In genomic region chr15:26894031-26894655, GRCm38 (mm10) we compare ENCODE assay signal across 8 mouse cellular contexts. TPM values are rescaled to one million over a fixed set of nuclear protein-coding genes. Genes with fewer than 3 reads are reported as not detected.
DNase-seq lines count a peak whose midpoint lies in the region; ATAC-seq lines count a peak whose summit lies in the region.

No protein-coding gene starts in this region.

- peak overlapping the region; percentile 97 for H3K27ac ChIP-seq in embryonic facial prominence, embryonic 10.5 days (replicated peaks)
- peak overlapping the region; percentile 62; the same call in 1 of the 2 replicates for H3K27ac ChIP-seq in heart, embryonic 11.5 days (ENCODE audit: low read depth, low read length)
- H3K27ac ChIP-seq in lung, embryonic 15.5 days, result peak overlapping the region; percentile 97

- H3K36me3 ChIP-seq in embryonic facial prominence, embryonic 10.5 days (replicated peaks), result no peaks in the 10 kb centered on the region
- H3K36me3 ChIP-seq in heart, embryonic 11.5 days (ENCODE audit: control insufficient read depth, insufficient read depth, low read length), result no peaks in the 10 kb centered on the region
- H3K36me3 ChIP-seq in lung, embryonic 15.5 days, result no peaks in the 10 kb centered on the region

- 0 out of 2 replicates have a peak, but pooled peaks cover 4% of the 10 kb centered on the region for H3K27me3 ChIP-seq in embryonic facial prominence, embryonic 10.5 days (replicated peaks; ENCODE audit: low read depth, poor library complexity, severe bottlenecking)
- no peaks in the 10 kb centered on the region for H3K27me3 ChIP-seq in heart, embryonic 11.5 days (ENCODE audit: control insufficient read depth, insufficient read depth, low read length)
- no peaks in the 10 kb centered on the region for H3K27me3 ChIP-seq in lung, embryonic 15.5 days

- H3K4me3 ChIP-seq in embryonic facial prominence, embryonic 10.5 days, result peak overlapping the region; percentile 90
- peak overlapping the region; percentile 57 for H3K4me3 ChIP-seq in heart, embryonic 11.5 days (ENCODE audit: low read depth, low read length)
- peak overlapping the region; percentile 86 for H3K4me3 ChIP-seq in lung, embryonic 15.5 days

- WGBS in embryonic facial prominence, embryonic 10.5 days, result 4% methylated on average over 12 of the region's 12 CpGs
- 1% methylated on average over 12 of the region's 12 CpGs for WGBS in heart, embryonic 11.5 days (ENCODE audit: insufficient replicate concordance)
- WGBS in lung, embryonic 15.5 days, result under 1% methylated on average over 12 of the region's 12 CpGs

- ATAC-seq in heart, embryonic 11.5 days (replicated peaks; ENCODE audit: insufficient number of reproducible peaks, low FRiP score, low TSS enrichment), result peak; percentile 35; the same call in 1 of the 2 replicates
- ATAC-seq in lung, embryonic 15.5 days (ENCODE audit: borderline replicate concordance, extremely low read depth, low FRiP score, low TSS enrichment), result peak; percentile 55; the same call in 1 of the 2 replicates
- ATAC-seq in cerebellum, adult (ENCODE audit: insufficient number of reproducible peaks, low FRiP score, low TSS enrichment), result no peak

- DNase-seq in ZHBTc4 (ENCODE audit: low read depth, low spot score), result peak; percentile 25
- DNase-seq in embryonic facial prominence, embryonic 10.5 days (ENCODE audit: low spot score), result peak; percentile 60
- DNase-seq in kidney, adult 8-10 months, result peak; percentile 14 to 41
- DNase-seq in retina, embryonic 14.5 days (ENCODE audit: low spot score), result peak; percentile 65
- no peak for DNase-seq in thymus, postnatal 10 days (ENCODE audit: low spot score in 2 of 2)

- peak overlapping the region; percentile 86 for H3K4me2 ChIP-seq in heart, embryonic 11.5 days
- peak overlapping the region; percentile 76 for H3K4me2 ChIP-seq in lung, embryonic 15.5 days

- H3K9ac ChIP-seq in heart, embryonic 11.5 days (ENCODE audit: low read depth, low read length), result peak overlapping the region; percentile 80
- H3K9ac ChIP-seq in lung, embryonic 15.5 days, result peak overlapping the region; percentile 76

- H3K4me1 ChIP-seq in embryonic facial prominence, embryonic 10.5 days, result peaks cover 28% of the 10 kb centered on the region
- no peaks in the 10 kb centered on the region for H3K4me1 ChIP-seq in heart, embryonic 11.5 days (ENCODE audit: control insufficient read depth, insufficient read depth, low read length)
- H3K4me1 ChIP-seq in lung, embryonic 15.5 days, result peaks cover 10% of the 10 kb centered on the region

- no peaks in the 10 kb centered on the region for H3K9me3 ChIP-seq in embryonic facial prominence, embryonic 10.5 days
- H3K9me3 ChIP-seq in heart, embryonic 11.5 days (replicated peaks; ENCODE audit: control insufficient read depth, low read length), result no peaks in the 10 kb centered on the region
- no peaks in the 10 kb centered on the region for H3K9me3 ChIP-seq in lung, embryonic 15.5 days

RNA-seq across cellular contexts. Expression of gene Fbxl7, which starts 1.2 kb away (rescaled TPM):
- polyA plus RNA-seq in embryonic facial prominence, embryonic 10.5 days (2016; fragmentation: Nextera tagmentation; extraction: Ambion mirVana), result 11.9 and 14.5 TPM in 2 replicates
- 11.0 and 13.4 TPM in 2 replicates for polyA plus RNA-seq in heart, embryonic 11.5 days (2014; fragmentation: Nextera tagmentation; extraction: Ambion mirVana)
- polyA plus RNA-seq in lung, embryonic 15.5 days (2015; fragmentation: Nextera tagmentation; extraction: Ambion mirVana), result 14.1 and 15.6 TPM in 2 replicates

Comparison
In these comparisons a context has a peak if more than half of its experiments do, and no peak if none do; other contexts are left out.
1. DNase-seq: peak in ZHBTc4 (single experiment), embryonic facial prominence, embryonic 10.5 days (single experiment), kidney, adult 8-10 months (2 of 2) and retina, embryonic 14.5 days (single experiment); none in thymus, postnatal 10 days (0 of 2).
2. Peak in every context shown above with its lines, with median percentiles within 50 percentile points of each other: H3K27ac ChIP-seq and H3K4me3 ChIP-seq.